Mouse (Mus musculus) neural tube, embryonic 11.5 days (tissue): ENCODE results near the gene Ccdc162. TPM values are rescaled to one million over a fixed set of nuclear protein-coding genes. Genes with fewer than 3 reads are reported as not detected.

Experiments
- ATAC-seq: fragments of 200-750 bp; cut with Nextera tagmentation; 2 replicates; pipeline ENCODE4 v1.8.0; 2017; ENCODE audit warnings: moderate number of reproducible peaks, mild to moderate bottlenecking, moderate TSS enrichment, moderate library complexity; ENCODE audit not compliant: insufficient read depth, low FRiP score, low TSS enrichment
- DNase-seq: peaks from one replicate; pipeline ENCODE4 v3.0.0-alpha.2; 2015; ENCODE audit warnings: low spot score
- H3K27ac ChIP-seq: fragments of 300-500 bp; sonication (generic); 2 replicates; pipeline ENCODE4 v1.5.1; 2014; ENCODE audit warnings: low read depth, mild to moderate bottlenecking, low read length
- H3K27me3 ChIP-seq: fragments of 300-500 bp; sonication (generic); 2 replicates; pipeline ENCODE4 v1.6.1; 2014; ENCODE audit warnings: mild to moderate bottlenecking, low read length, mixed read lengths; ENCODE audit not compliant: control insufficient read depth, insufficient read depth
- H3K36me3 ChIP-seq: fragments of 300-500 bp; sonication (generic); 2 replicates; pipeline ENCODE4 v1.6.1; 2014; ENCODE audit warnings: mild to moderate bottlenecking, low read length, moderate library complexity, mixed read lengths; ENCODE audit not compliant: control insufficient read depth, insufficient read depth
- H3K4me1 ChIP-seq: fragments of 300-500 bp; sonication (generic); 2 replicates; pipeline ENCODE4 v1.6.1; 2014; ENCODE audit warnings: low read length, mixed read lengths; ENCODE audit not compliant: control insufficient read depth, insufficient read depth
- H3K4me2 ChIP-seq: fragments of 300-500 bp; sonication (generic); 2 replicates; pipeline ENCODE4 v1.6.1; 2014; ENCODE audit warnings: low read depth, mild to moderate bottlenecking, moderate library complexity
- H3K4me3 ChIP-seq: fragments of 300-500 bp; sonication (generic); 2 replicates; pipeline ENCODE4 v1.5.1; 2014; ENCODE audit warnings: low read depth, low read length
- H3K9ac ChIP-seq: fragments of 300-500 bp; sonication (generic); 2 replicates; pipeline ENCODE4 v1.6.1; 2014; ENCODE audit warnings: mild to moderate bottlenecking, low read length
- H3K9me3 ChIP-seq: fragments of 300-500 bp; sonication (generic); 2 replicates; pipeline ENCODE4 v1.6.1; 2016; ENCODE audit warnings: low read length; ENCODE audit not compliant: control insufficient read depth
- WGBS: fragments of 180-500 bp; shearing (Covaris S2); extraction: QIAGEN DNeasy Blood & Tissue Kit; methylation state at CpG from one replicate; pipeline ENCODE4 v1.1.7; 2014; 5-methylcytosine and 5-hydroxymethylcytosine counted together
- polyA plus RNA-seq: library from polyadenylated mRNA; unstranded; fragments of >200 nt; fragmentation: Nextera tagmentation; extraction: Ambion mirVana; gene quantifications from 2 replicates; pipeline ENCODE4 v1.2.1, GENCODE M21; 2014

The Ccdc162 gene
- polyA plus RNA-seq, 1 experiment from 2014 or later, result 0.28 TPM

DNA sequence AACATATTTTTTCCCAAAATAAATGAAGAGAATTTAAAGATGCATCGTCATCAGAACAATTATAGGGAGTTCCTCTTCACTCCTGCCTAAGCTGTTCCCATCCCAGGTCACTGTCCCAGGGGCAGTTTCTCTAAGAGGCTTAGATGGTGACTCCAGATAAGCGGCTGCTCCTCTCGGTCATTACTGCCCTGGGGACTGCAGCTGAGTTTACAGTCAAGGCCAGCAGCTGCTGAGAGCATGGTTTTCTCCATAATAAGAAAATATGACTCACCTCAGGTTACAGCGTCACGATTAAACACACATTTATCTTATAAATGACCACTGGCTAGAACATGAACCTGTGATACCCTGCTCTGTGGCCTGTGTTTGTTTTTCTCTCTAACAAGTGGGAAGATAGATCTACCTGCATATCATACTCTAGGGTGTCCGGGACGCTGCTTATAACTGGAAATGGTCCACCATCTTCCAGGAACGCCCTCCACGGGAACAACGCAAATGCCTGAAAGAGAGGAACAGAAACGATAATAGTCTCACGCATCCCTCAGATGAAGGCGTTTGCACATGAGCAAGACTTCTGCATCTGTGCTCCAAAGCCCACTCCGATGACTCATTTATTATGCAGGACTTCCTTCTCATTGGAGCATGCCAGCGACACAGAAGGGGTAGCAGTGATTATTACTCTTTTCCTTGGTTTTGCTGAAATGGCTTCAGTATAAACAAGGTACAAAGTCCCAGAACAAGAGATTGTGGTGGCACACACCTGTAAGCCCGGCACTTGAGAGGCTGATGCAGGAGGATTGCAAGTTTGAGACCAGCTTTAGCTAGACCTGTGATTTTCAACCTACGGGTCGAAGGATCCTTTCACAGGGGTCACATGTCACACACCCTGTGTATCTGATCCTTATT, 129.2 kb downstream of the Ccdc162 start:
- WGBS, result 86% methylated on average over 18 of the region's 18 CpGs
- DNase-seq (no peak), ATAC-seq (no peak)
- H3K27ac ChIP-seq, result no peak overlapping the region
- no peaks in the 10 kb centered on the region for H3K36me3 ChIP-seq
- no peaks in the 10 kb centered on the region for H3K27me3 ChIP-seq
- H3K9me3 ChIP-seq, result no peaks in the 10 kb centered on the region
- H3K4me1 ChIP-seq, result no peaks in the 10 kb centered on the region; the same call in 1 of the 2 replicates
- H3K4me3 ChIP-seq, result no peak overlapping the region
- H3K4me2 ChIP-seq, result no peak overlapping the region
- H3K9ac ChIP-seq, result no peak overlapping the region

DNA sequence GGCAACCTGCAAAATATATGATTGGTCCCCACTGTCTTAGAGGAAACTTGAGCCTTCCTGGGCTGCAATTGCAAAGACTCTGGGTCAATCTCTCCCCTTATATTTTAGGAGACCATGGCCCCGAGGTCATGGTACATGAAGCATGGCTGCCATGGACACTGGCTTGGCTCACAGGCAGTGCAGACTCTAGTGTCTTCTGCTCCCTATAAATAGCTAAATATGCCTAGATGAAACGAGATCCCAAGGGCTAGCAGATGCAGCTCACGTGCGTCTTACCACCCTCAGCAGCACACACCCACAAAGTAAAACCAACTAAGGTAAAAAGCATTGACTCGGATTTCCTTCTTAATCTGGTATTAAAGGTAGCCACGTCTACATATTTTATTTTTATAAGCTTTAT, 133.1 kb downstream of the Ccdc162 start:
- Histone ChIP-seq H3K4me1 (no peaks in the 10 kb centered on the region; the same call in 1 of the 2 replicates), H3K27ac (no peak overlapping the region), H3K4me3 (no peak overlapping the region), H3K9ac (no peak overlapping the region), H3K27me3 (no peaks in the 10 kb centered on the region), H3K36me3 (no peaks in the 10 kb centered on the region), H3K9me3 (no peaks in the 10 kb centered on the region), H3K4me2 (no peak overlapping the region)
- ATAC-seq, result no peak
- DNase-seq, result no peak
- 61% methylated on average over 6 of the region's 6 CpGs for WGBS

DNA sequence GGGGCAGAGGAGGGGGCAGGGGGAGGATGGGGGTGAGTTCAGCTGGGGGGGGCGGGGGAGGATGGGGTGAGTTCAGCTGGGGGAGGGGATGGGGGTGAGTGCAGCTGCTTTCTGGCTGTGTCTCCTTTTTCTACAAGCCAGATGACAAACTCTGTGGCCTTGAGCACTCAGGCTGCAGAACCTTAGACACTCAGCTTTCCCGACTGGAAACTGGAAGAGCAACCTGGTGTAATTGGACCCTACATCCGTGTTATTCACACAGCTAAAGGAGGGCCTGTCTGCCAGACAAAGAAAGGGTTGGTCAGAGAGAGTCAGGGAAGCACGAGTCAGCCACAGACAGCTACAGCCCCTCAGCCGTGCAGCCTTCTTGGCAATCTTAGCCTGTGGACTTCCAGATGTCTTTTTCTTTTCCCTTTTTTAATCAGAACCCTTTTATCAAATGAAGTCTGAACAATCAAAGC, 133.5 kb downstream of the Ccdc162 start:
- no peaks in the 10 kb centered on the region for H3K36me3 ChIP-seq
- no peak overlapping the region for H3K4me3 ChIP-seq
- no peak overlapping the region for H3K9ac ChIP-seq
- no peaks in the 10 kb centered on the region for H3K27me3 ChIP-seq
- H3K4me2 ChIP-seq, result no peak overlapping the region
- no peak overlapping the region for H3K27ac ChIP-seq
- ATAC-seq (no peak), DNase-seq (no peak)
- no peaks in the 10 kb centered on the region for H3K9me3 ChIP-seq
- WGBS, result 5% methylated on average over 4 of the region's 5 CpGs
- H3K4me1 ChIP-seq, result no peaks in the 10 kb centered on the region; the same call in 1 of the 2 replicates

DNA sequence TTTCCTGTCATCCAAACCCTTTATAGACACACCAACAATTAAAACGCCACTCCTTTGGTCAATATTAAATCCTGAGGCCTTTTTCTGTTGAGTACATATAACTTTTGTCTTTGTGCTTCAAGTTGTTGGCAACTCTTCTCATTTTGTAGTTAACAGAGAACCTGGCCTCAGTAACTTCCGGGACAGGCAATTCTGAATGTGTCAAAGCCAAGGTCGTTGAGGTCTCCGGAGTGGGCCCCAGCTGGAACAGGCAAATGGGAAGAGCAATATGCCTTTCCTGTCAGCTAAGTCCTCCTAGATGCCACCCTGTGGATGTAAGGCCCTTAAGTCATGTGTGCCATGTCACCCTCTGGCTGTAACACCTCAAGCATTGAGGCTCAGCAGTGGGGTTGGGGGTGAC, 136.0 kb downstream of the Ccdc162 start:
- no peak overlapping the region for H3K4me3 ChIP-seq
- no peaks in the 10 kb centered on the region for H3K36me3 ChIP-seq
- H3K4me1 ChIP-seq, result no peaks in the 10 kb centered on the region; the same call in 1 of the 2 replicates
- H3K9me3 ChIP-seq, result no peaks in the 10 kb centered on the region
- no peak overlapping the region for H3K27ac ChIP-seq
- ATAC-seq (no peak), DNase-seq (no peak)
- H3K4me2 ChIP-seq, result no peak overlapping the region
- WGBS, result 74% methylated on average over 4 of the region's 4 CpGs
- no peak overlapping the region for H3K9ac ChIP-seq
- no peaks in the 10 kb centered on the region for H3K27me3 ChIP-seq

DNA sequence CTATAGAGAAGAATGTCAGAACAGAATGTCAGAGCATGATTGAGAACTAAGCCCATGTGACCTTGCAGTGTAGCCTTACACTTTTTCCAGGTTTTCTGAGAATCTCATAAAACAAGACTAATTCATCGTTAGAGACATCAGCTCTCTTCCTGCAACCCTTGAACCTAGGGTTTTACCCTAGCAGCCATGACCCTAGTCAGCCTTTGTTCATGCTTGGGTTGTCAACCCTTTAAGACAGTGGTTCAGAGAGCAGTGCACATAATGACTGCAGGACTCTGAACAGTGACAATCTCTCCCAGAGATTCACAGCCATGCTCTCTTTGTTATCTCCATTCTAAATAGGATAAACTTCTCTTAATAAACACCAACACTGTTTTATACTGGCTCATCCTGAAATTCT, 137.9 kb downstream of the Ccdc162 start:
- H3K27ac ChIP-seq, result no peak overlapping the region
- ATAC-seq (no peak), DNase-seq (no peak)
- no peaks in the 10 kb centered on the region for H3K9me3 ChIP-seq
- no peaks in the 10 kb centered on the region for H3K27me3 ChIP-seq
- no peak overlapping the region for H3K4me2 ChIP-seq
- no peaks in the 10 kb centered on the region; the same call in 1 of the 2 replicates for H3K4me1 ChIP-seq
- 76% methylated on average over 1 of the region's 1 CpGs for WGBS
- no peak overlapping the region for H3K4me3 ChIP-seq
- H3K36me3 ChIP-seq, result no peaks in the 10 kb centered on the region
- no peak overlapping the region for H3K9ac ChIP-seq

DNA sequence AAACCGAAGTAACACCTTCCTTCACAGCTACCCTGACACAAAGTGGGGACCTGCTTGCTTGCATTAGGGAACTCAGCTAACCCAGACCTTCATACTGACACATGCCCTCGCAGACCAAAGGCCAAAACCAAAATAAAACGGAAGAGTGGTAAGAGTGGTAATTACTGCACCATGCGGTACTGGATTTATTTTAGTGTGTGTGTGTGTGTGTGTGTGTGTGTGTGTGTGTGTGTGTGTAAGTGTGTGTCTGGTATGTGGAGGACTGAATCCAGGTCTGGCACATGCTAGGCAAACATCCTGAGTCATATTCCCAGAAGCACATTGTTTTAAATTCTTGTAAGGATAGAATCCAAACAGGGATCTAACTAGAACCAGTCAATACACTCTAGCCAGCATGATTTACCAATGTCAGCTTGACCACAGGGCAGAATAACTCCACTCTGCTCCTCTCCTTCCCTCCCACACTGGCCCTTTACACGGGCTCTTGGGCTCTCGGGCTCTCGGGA, 140.1 kb downstream of the Ccdc162 start:
- DNase-seq (no peak), ATAC-seq (no peak)
- Histone ChIP-seq H3K27me3 (no peaks in the 10 kb centered on the region), H3K9me3 (no peaks in the 10 kb centered on the region), H3K4me1 (no peaks in the 10 kb centered on the region), H3K4me3 (no peak overlapping the region), H3K36me3 (no peaks in the 10 kb centered on the region), H3K9ac (no peak overlapping the region), H3K4me2 (no peak overlapping the region), H3K27ac (no peak overlapping the region)
- 88% methylated on average over 7 of the region's 7 CpGs for WGBS

DNA sequence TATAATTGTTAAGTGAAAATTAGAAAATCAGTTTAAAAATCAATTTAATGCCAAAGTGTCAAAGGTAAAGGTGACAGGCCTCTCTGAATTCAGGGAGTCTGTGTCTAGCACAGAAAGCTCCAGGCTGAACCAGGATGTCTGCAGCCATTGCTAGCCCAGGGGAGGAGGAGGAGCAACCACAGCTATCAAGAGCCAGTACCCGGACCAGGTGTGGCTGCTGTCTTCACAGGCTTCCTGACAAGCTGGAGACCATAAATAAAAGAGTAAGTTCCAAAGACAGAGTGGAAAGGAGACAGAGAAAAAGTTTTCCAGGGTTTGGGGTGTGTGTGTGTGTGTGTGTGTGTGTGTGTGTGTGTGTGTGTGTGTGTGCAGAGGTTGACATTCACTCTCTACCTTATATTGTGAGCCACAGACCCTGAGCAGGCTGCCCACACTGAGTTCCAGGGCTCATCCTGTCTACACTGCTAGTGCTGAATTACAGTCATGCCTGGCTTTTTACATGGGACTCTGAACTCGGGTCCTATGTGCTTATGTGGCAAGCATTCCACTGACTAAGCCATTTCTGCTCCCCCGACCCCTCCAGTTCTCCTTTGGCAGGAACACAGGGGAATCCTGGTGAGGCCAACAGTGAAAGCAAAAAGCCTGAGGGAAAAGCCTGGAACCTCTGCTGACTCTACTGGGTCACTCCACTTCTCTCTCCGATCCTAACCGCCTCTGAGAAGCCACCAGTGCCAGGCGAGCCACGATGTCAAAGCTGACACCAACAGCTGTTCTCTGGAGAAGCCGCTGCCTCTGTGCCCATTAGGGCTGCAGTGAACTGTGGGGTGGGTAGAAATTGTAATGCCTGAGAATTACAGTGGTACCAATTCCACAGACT, 140.7 kb downstream of the Ccdc162 start:
- ATAC-seq (no peak), DNase-seq (no peak)
- no peak overlapping the region for H3K27ac ChIP-seq
- no peak overlapping the region for H3K9ac ChIP-seq
- H3K4me1 ChIP-seq, result no peaks in the 10 kb centered on the region
- no peaks in the 10 kb centered on the region for H3K27me3 ChIP-seq
- 68% methylated on average over 8 of the region's 8 CpGs for WGBS
- H3K4me3 ChIP-seq, result no peak overlapping the region
- no peaks in the 10 kb centered on the region for H3K9me3 ChIP-seq
- H3K36me3 ChIP-seq, result no peaks in the 10 kb centered on the region
- no peak overlapping the region for H3K4me2 ChIP-seq

DNA sequence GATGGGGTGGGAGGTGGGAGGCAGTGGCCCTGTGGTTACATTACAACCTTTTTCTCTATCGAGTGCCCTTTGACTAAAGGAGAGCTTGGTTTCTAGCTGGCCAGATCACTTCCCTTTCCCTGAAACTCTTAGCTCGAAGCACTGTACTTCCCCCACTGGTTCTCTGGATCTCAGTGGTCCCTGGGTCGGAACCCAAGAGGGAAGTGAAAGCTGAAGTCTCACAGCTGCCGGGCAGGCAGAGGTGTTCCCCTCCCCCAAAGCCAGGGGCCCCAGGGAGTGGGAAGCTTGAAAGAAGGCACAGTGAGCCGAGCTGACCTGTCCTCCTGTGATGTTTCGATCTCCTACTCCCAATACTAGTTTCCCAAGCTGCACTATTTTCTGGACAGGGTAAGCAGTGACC, 143.2 kb downstream of the Ccdc162 start:
- 34% methylated on average over 6 of the region's 6 CpGs for WGBS

More for the DNA sequence above, 143.2 kb downstream of the Ccdc162 start:
- no peaks in the 10 kb centered on the region for H3K9me3 ChIP-seq
- no peaks in the 10 kb centered on the region for H3K27me3 ChIP-seq
- ATAC-seq, result no peak
- no peaks in the 10 kb centered on the region for H3K4me1 ChIP-seq
- no peaks in the 10 kb centered on the region for H3K36me3 ChIP-seq
- no peak overlapping the region for H3K27ac ChIP-seq
- DNase-seq, result no peak
- H3K9ac ChIP-seq, result no peak overlapping the region
- H3K4me3 ChIP-seq, result no peak overlapping the region
- H3K4me2 ChIP-seq, result no peak overlapping the region
